Mouse (Mus musculus) ES-Bruce4 (cell line): ENCODE data around the gene Kcnj11.

ENCODE experiments used
- CTCF ChIP-seq: IDR thresholded peaks from one replicate; pipeline ENCODE4 v1.8.1; 2011; ENCODE audit warnings: low read depth, low read length
- EP300 ChIP-seq: IDR thresholded peaks from 2 replicates; pipeline ENCODE4 v1.6.1; 2011; ENCODE audit warnings: low read depth, low read length; ENCODE audit not compliant: insufficient read depth
- POLR2A ChIP-seq: IDR thresholded peaks from one replicate; pipeline ENCODE4 v1.8.1; 2011; ENCODE audit warnings: low read length; ENCODE audit not compliant: insufficient read depth

DNA sequence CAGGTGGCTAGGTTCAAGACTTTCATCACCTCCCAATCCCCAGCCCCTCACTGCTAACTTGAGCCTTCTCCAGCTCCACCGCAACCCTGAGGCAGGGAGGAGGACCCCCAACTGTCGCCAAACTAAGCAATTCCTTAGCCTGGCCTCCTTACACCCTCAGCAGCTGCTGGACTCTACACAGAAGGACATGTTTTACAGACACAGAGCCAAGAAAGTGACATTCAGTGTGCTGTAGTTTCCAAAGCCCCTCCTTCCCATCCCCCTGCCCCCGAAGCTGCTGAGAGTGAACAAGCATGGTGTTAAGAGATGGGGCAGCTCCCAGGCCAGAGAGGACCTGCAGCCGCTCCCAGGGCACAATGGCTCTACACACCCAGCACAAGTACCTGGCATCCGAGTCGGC lies 23.9 kb upstream of the Kcnj11 start:
- TF ChIP-seq CTCF (no peak), POLR2A (no peak), EP300 (no peak)
